Mouse (Mus musculus): ENCODE measurements around the gene Smdt1. TPM values are rescaled to one million over a fixed set of nuclear protein-coding genes. Genes with fewer than 3 reads are reported as not detected.

Smdt1 gene
- polyA plus RNA-seq (2014; fragmentation: Illumina TruSeq; extraction: RNeasy Lipid Tissue Mini Kit (QIAGEN cat#74804); ENCODE audit: low read depth, low replicate concordance) = 20.1 TPM

GRCm38 (mm10) chr15:82338593-82339112 lies at the start of gene Smdt1, which contains the start of the genes Naga and Pheta2:
Gene Smdt1, plus strand, starts transcription at chr15:82338959.
Gene Naga, minus strand, starts transcription at chr15:82338925.
Gene Pheta2, plus strand, starts transcription at chr15:82338942.

GRCm38 (mm10) chr15:82298764-82299561 lies 39.8 kb upstream of the Smdt1 start, which contains the start of gene Wbp2nl:
Gene Wbp2nl, plus strand, starts transcription at chr15:82298954.

GRCm38 (mm10) chr15:82354126-82354945 lies 15.6 kb downstream of the Smdt1 start, which contains the start of gene Ndufa6:
Gene Ndufa6, minus strand, starts transcription at chr15:82354322.

GRCm38 (mm10) chr15:82379871-82380713 lies 41.3 kb downstream of the Smdt1 start, which contains the start of gene Cyp2d22:
Gene Cyp2d22, minus strand, starts transcription at chr15:82380260.

GRCm38 (mm10) chr15:82393922-82394321 lies 55.2 kb downstream of the Smdt1 start, which contains the start of gene Cyp2d11:
Gene Cyp2d11, minus strand, starts transcription at chr15:82394022.

Other genes with a start within 250 kb of the Smdt1 start
- 6.2 TPM for gene Ccdc134, start 211.0 kb upstream of the Smdt1 start, polyA plus RNA-seq (2014; fragmentation: Illumina TruSeq; extraction: RNeasy Lipid Tissue Mini Kit (QIAGEN cat#74804); ENCODE audit: low read depth, low replicate concordance)
- gene Srebf2, start 191.8 kb upstream of the Smdt1 start, polyA plus RNA-seq (2014; fragmentation: Illumina TruSeq; extraction: RNeasy Lipid Tissue Mini Kit (QIAGEN cat#74804); ENCODE audit: low read depth, low replicate concordance) = 6.5 TPM
- not detected for gene Shisa8, start 126.1 kb upstream of the Smdt1 start, polyA plus RNA-seq (2014; fragmentation: Illumina TruSeq; extraction: RNeasy Lipid Tissue Mini Kit (QIAGEN cat#74804); ENCODE audit: low read depth, low replicate concordance)
- 2.2 TPM for gene Tnfrsf13c, start 114.6 kb upstream of the Smdt1 start, polyA plus RNA-seq (2014; fragmentation: Illumina TruSeq; extraction: RNeasy Lipid Tissue Mini Kit (QIAGEN cat#74804); ENCODE audit: low read depth, low replicate concordance)
- 1.5 TPM for gene Cenpm, start 94.2 kb upstream of the Smdt1 start, polyA plus RNA-seq (2014; fragmentation: Illumina TruSeq; extraction: RNeasy Lipid Tissue Mini Kit (QIAGEN cat#74804); ENCODE audit: low read depth, low replicate concordance)
- 0.71 TPM for gene 1500009C09Rik, start 86.6 kb upstream of the Smdt1 start, polyA plus RNA-seq (2014; fragmentation: Illumina TruSeq; extraction: RNeasy Lipid Tissue Mini Kit (QIAGEN cat#74804); ENCODE audit: low read depth, low replicate concordance)
- 13.0 TPM for gene Sept3, start 64.1 kb upstream of the Smdt1 start, polyA plus RNA-seq (2014; fragmentation: Illumina TruSeq; extraction: RNeasy Lipid Tissue Mini Kit (QIAGEN cat#74804); ENCODE audit: low read depth, low replicate concordance)
- gene Wbp2nl, start 40.0 kb upstream of the Smdt1 start, polyA plus RNA-seq (2014; fragmentation: Illumina TruSeq; extraction: RNeasy Lipid Tissue Mini Kit (QIAGEN cat#74804); ENCODE audit: low read depth, low replicate concordance) = 51.6 TPM
- 7.1 TPM for gene Naga, start within 50 bp of the Smdt1 start, polyA plus RNA-seq (2014; fragmentation: Illumina TruSeq; extraction: RNeasy Lipid Tissue Mini Kit (QIAGEN cat#74804); ENCODE audit: low read depth, low replicate concordance)
- gene Pheta2, start within 50 bp of the Smdt1 start, polyA plus RNA-seq (2014; fragmentation: Illumina TruSeq; extraction: RNeasy Lipid Tissue Mini Kit (QIAGEN cat#74804); ENCODE audit: low read depth, low replicate concordance) = 2.2 TPM
- gene Ndufa6, start 15.4 kb downstream of the Smdt1 start, polyA plus RNA-seq (2014; fragmentation: Illumina TruSeq; extraction: RNeasy Lipid Tissue Mini Kit (QIAGEN cat#74804); ENCODE audit: low read depth, low replicate concordance) = 172 TPM
- gene Cyp2d22, start 41.3 kb downstream of the Smdt1 start, polyA plus RNA-seq (2014; fragmentation: Illumina TruSeq; extraction: RNeasy Lipid Tissue Mini Kit (QIAGEN cat#74804); ENCODE audit: low read depth, low replicate concordance) = 2.9 TPM
- not detected for gene Cyp2d11, start 55.1 kb downstream of the Smdt1 start, polyA plus RNA-seq (2014; fragmentation: Illumina TruSeq; extraction: RNeasy Lipid Tissue Mini Kit (QIAGEN cat#74804); ENCODE audit: low read depth, low replicate concordance)
- gene Cyp2d10, start 68.2 kb downstream of the Smdt1 start, polyA plus RNA-seq (2014; fragmentation: Illumina TruSeq; extraction: RNeasy Lipid Tissue Mini Kit (QIAGEN cat#74804); ENCODE audit: low read depth, low replicate concordance) = not detected
- gene Cyp2d9, start 94.5 kb downstream of the Smdt1 start, polyA plus RNA-seq (2014; fragmentation: Illumina TruSeq; extraction: RNeasy Lipid Tissue Mini Kit (QIAGEN cat#74804); ENCODE audit: low read depth, low replicate concordance) = not detected
- gene Cyp2d12, start 216.1 kb downstream of the Smdt1 start, polyA plus RNA-seq (2014; fragmentation: Illumina TruSeq; extraction: RNeasy Lipid Tissue Mini Kit (QIAGEN cat#74804); ENCODE audit: low read depth, low replicate concordance) = not detected